Mouse (Mus musculus): ENCODE data around the gene Npl. TPM values are rescaled to one million over a fixed set of nuclear protein-coding genes. Genes with fewer than 3 reads are reported as not detected.
"Not testable (repeated sequence)": the region's sequence is repeated elsewhere in the genome, so short reads cannot be mapped to it uniquely, and the experiment has no call there.

Npl gene
- polyA plus RNA-seq, 1 experiment from 2014 or later = 9.8 TPM

DNA sequence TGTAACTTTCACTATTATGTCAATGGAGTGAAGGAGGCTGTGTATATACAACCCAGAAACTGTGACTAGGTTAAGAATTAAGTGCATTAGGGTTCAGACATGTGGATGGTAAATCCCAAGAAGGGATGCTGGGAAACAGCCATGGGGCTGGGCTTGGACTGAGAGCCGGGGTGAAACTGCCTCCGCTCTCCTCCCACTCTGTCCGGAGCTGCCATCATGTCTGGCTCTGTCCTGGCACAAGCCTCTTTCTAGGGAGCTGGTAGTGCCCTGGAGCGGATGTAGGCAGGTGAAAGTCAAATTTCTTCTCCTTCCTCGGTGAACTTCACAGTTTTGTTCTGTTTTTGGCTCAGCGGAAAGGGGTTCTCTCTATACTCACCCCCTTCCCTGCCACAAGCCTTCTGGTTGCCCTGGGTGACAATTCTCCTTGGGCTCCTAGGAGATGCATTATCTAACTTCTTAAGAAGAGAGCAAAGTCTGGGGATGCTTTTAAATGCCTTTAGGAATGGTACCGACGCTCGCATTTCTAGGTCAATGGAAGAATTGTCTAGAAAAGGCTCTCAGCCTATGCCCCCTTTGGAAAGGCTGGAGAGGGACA, 10.0 kb downstream of the Npl start:
- ATAC-seq (replicated peaks; ENCODE audit: insufficient number of reproducible peaks, low FRiP score, low TSS enrichment, low read depth) = no peak
- Histone ChIP-seq H3K4me2 (ENCODE audit: low read depth, low read length) (no peak overlapping the region), H3K27ac (replicated peaks; ENCODE audit: low read depth, low read length) (no peak overlapping the region), H3K9ac (replicated peaks; ENCODE audit: low read length) (no peak overlapping the region), H3K9me3 (replicated peaks; ENCODE audit: control insufficient read depth, low read length) (no peaks in the 10 kb centered on the region), H3K4me3 (ENCODE audit: low read depth, low read length) (no peak overlapping the region), H3K36me3 (replicated peaks; ENCODE audit: control insufficient read depth, insufficient read depth, low read depth, low read length) (no peaks in the 10 kb centered on the region), H3K4me1 (ENCODE audit: control insufficient read depth, insufficient read depth, low read length) (no peaks in the 10 kb centered on the region), H3K27me3 (ENCODE audit: control insufficient read depth, insufficient read depth, low read length) (no peaks in the 10 kb centered on the region)
- 74% methylated on average over 9 of the region's 9 CpGs for WGBS
- DNase-seq (ENCODE audit: low spot score) = no peak

DNA sequence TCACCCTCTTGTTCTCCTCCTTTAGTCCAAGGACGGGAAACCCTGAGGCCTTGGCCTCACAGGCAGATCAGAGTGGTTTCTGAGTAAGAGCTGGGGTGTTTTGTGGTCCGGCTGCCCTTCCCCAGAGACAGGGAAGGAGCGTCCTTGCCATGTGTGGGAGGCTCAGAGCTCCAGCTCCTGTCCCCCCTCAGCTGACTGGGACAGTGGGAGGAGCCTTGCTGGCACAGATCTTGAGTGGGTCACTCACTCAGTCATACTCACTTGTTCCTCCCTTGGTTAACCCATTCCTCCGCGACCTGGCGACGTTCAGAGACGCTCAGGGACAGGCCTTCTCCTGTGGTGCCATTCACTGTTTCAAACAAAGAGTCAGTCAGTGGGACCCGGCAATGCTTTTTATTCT, 14.2 kb downstream of the Npl start:
- Histone ChIP-seq H3K27me3 (ENCODE audit: control insufficient read depth, insufficient read depth, low read length) (no peaks in the 10 kb centered on the region), H3K4me3 (ENCODE audit: low read depth, low read length) (no peak overlapping the region), H3K27ac (replicated peaks; ENCODE audit: low read depth, low read length) (no peak overlapping the region), H3K9ac (replicated peaks; ENCODE audit: low read length) (no peak overlapping the region), H3K9me3 (replicated peaks; ENCODE audit: control insufficient read depth, low read length) (no peaks in the 10 kb centered on the region), H3K36me3 (replicated peaks; ENCODE audit: control insufficient read depth, insufficient read depth, low read depth, low read length) (no peaks in the 10 kb centered on the region), H3K4me1 (ENCODE audit: control insufficient read depth, insufficient read depth, low read length) (no peaks in the 10 kb centered on the region; the same call in 1 of the 2 replicates), H3K4me2 (ENCODE audit: low read depth, low read length) (no peak overlapping the region)
- DNase-seq (ENCODE audit: low spot score) = no peak
- 32% methylated on average over 9 of the region's 9 CpGs for WGBS
- no peak for ATAC-seq (replicated peaks; ENCODE audit: insufficient number of reproducible peaks, low FRiP score, low TSS enrichment, low read depth)

DNA sequence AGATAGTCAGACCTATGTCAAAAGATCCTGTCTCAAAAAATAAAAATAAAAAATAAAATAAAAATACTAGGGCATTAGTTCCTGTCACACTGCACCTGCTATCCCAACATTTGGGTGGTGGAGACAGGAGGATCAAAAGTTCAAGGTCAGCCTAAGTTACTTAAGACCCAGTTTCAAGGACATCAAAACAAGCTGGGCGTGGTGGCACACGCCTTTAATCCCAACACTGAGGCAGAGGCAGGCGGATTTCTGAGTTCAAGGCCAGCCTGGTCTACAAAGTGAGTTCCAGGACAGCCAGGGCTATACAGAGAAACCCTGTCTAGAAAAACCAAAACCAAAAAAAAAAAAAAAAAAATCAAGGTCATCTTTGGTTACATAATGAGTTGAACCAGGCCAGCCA, 16.9 kb downstream of the Npl start:
- H3K27ac ChIP-seq (replicated peaks; ENCODE audit: low read depth, low read length) = 0 out of 2 replicates have a peak overlapping the region, but pooled peaks have one; percentile 56
- 92% methylated on average over 3 of the region's 3 CpGs for WGBS
- H3K9ac ChIP-seq (replicated peaks; ENCODE audit: low read length) = not testable (repeated sequence)

DNA sequence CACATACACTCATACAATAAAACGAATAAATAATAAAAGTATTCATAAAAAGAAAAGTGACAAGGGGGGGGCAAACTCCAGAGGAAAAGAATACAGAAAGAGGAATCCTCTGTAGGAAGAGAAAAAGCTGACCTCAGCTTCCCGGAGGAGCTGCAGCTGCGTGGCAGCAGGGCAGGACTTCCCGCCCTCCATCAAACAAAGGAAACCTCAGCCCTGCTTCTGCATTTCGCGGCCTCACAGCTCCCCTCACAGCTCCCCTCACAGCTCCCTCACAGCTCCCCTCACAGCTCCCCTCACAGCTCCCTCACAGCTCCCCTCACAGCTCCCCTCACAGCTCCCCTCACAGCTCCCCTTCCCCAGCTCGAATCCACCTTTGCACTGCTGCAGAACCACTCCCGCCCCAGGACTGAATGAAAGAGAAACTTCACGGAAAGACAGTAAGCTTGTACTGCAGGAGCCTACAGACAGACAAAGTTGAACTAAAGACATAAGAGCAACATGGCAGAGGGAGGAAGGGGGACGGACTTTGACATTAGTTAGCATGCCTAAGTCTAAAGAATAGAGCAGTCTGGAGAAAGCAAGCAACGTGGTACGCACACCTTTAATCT, 17.5 kb downstream of the Npl start:
- H3K4me2 ChIP-seq (ENCODE audit: low read depth, low read length) = no peak overlapping the region; the same call in 1 of the 2 replicates
- ATAC-seq (replicated peaks; ENCODE audit: insufficient number of reproducible peaks, low FRiP score, low TSS enrichment, low read depth) (0 out of 2 replicates have a peak, but pooled peaks have one; percentile 18), DNase-seq (ENCODE audit: low spot score) (peak; percentile 76)
- no peaks in the 10 kb centered on the region; the same call in 1 of the 2 replicates for H3K4me1 ChIP-seq (ENCODE audit: control insufficient read depth, insufficient read depth, low read length)
- WGBS = 17% methylated on average over 12 of the region's 12 CpGs
- no peaks in the 10 kb centered on the region for H3K36me3 ChIP-seq (replicated peaks; ENCODE audit: control insufficient read depth, insufficient read depth, low read depth, low read length)
- peak overlapping the region; percentile 56; the same call in 1 of the 2 replicates for H3K27ac ChIP-seq (replicated peaks; ENCODE audit: low read depth, low read length)
- H3K4me3 ChIP-seq (ENCODE audit: low read depth, low read length) = no peak overlapping the region
- peak overlapping the region; percentile 68 for H3K9ac ChIP-seq (replicated peaks; ENCODE audit: low read length)
- no peaks in the 10 kb centered on the region for H3K27me3 ChIP-seq (ENCODE audit: control insufficient read depth, insufficient read depth, low read length)
- H3K9me3 ChIP-seq (replicated peaks; ENCODE audit: control insufficient read depth, low read length) = no peaks in the 10 kb centered on the region

More for the DNA sequence above, 16.9 kb downstream of the Npl start:
- H3K27me3 ChIP-seq (ENCODE audit: control insufficient read depth, insufficient read depth, low read length); H3K36me3 ChIP-seq (replicated peaks; ENCODE audit: control insufficient read depth, insufficient read depth, low read depth, low read length); H3K9me3 ChIP-seq (replicated peaks; ENCODE audit: control insufficient read depth, low read length); ATAC-seq (replicated peaks; ENCODE audit: insufficient number of reproducible peaks, low FRiP score, low TSS enrichment, low read depth); DNase-seq (ENCODE audit: low spot score); H3K4me2 ChIP-seq (ENCODE audit: low read depth, low read length); H3K4me3 ChIP-seq (ENCODE audit: low read depth, low read length); H3K4me1 ChIP-seq (ENCODE audit: control insufficient read depth, insufficient read depth, low read length): not testable (repeated sequence)

DNA sequence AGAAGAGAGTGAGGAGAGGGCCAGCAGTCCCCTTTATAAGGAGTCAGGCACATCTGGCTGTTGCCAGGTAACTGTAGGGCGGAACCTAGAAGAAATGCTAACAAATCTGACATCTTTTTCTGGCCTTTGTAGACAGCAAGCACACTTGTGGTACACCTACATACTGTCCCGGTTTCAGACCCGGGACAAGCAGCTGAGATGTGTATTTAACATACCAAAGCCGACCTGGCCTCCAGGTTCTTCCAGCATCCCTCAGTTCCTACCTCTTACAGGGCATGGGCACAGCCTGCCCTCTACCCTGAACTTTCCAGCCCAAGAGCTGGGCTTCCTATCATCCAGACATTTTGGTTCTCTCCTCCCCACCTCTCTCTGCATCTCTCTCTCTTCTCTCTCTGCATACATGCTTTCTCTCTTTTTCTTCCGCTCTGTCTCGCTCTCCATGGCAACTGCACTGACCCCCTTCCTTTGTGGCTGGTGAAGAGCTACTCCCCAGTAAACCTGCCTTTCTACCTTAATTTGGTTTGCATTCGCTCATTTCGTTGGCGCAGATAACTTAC, 18.1 kb downstream of the Npl start:
- Histone ChIP-seq H3K4me3 (ENCODE audit: low read depth, low read length) (no peak overlapping the region), H3K27ac (replicated peaks; ENCODE audit: low read depth, low read length) (no peak overlapping the region; the same call in 1 of the 2 replicates), H3K9me3 (replicated peaks; ENCODE audit: control insufficient read depth, low read length) (no peaks in the 10 kb centered on the region), H3K4me2 (ENCODE audit: low read depth, low read length) (no peak overlapping the region; the same call in 1 of the 2 replicates), H3K9ac (replicated peaks; ENCODE audit: low read length) (peak overlapping the region; percentile 68), H3K36me3 (replicated peaks; ENCODE audit: control insufficient read depth, insufficient read depth, low read depth, low read length) (no peaks in the 10 kb centered on the region), H3K27me3 (ENCODE audit: control insufficient read depth, insufficient read depth, low read length) (no peaks in the 10 kb centered on the region), H3K4me1 (ENCODE audit: control insufficient read depth, insufficient read depth, low read length) (no peaks in the 10 kb centered on the region; the same call in 1 of the 2 replicates)
- ATAC-seq (replicated peaks; ENCODE audit: insufficient number of reproducible peaks, low FRiP score, low TSS enrichment, low read depth) = 0 out of 2 replicates have a peak, but pooled peaks have one; percentile 27
- peak; percentile 22 for DNase-seq (ENCODE audit: low spot score)
- 27% methylated on average over 9 of the region's 9 CpGs for WGBS

DNA sequence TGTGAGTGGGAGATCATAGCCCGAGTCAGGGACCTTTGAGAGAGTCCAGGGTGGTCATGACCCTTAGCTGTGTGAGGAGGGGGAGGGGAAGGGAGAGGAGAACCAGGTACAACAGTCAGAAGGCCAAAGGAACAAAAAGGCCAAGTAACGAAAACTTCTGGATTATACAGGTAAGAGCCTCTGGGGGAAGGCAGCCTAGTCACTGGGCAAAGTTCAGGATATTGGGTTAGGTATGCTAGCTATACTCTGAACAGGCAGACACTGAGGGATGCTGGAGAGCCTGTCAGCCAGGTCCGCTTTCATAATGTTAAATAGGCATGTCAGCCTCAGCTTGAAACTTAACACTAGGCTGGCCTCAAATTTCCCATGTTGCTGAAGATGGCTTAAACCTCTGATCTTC, 27.7 kb downstream of the Npl start:
- no peak overlapping the region for H3K27ac ChIP-seq (replicated peaks; ENCODE audit: low read depth, low read length)
- no peak overlapping the region for H3K4me2 ChIP-seq (ENCODE audit: low read depth, low read length)
- 31% methylated on average over 3 of the region's 3 CpGs for WGBS
- no peaks in the 10 kb centered on the region for H3K27me3 ChIP-seq (ENCODE audit: control insufficient read depth, insufficient read depth, low read length)
- H3K9me3 ChIP-seq (replicated peaks; ENCODE audit: control insufficient read depth, low read length) = no peaks in the 10 kb centered on the region
- ATAC-seq (replicated peaks; ENCODE audit: insufficient number of reproducible peaks, low FRiP score, low TSS enrichment, low read depth) (no peak), DNase-seq (ENCODE audit: low spot score) (no peak)
- no peak overlapping the region for H3K4me3 ChIP-seq (ENCODE audit: low read depth, low read length)
- no peaks in the 10 kb centered on the region for H3K4me1 ChIP-seq (ENCODE audit: control insufficient read depth, insufficient read depth, low read length)
- no peak overlapping the region for H3K9ac ChIP-seq (replicated peaks; ENCODE audit: low read length)
- no peaks in the 10 kb centered on the region for H3K36me3 ChIP-seq (replicated peaks; ENCODE audit: control insufficient read depth, insufficient read depth, low read depth, low read length)

DNA sequence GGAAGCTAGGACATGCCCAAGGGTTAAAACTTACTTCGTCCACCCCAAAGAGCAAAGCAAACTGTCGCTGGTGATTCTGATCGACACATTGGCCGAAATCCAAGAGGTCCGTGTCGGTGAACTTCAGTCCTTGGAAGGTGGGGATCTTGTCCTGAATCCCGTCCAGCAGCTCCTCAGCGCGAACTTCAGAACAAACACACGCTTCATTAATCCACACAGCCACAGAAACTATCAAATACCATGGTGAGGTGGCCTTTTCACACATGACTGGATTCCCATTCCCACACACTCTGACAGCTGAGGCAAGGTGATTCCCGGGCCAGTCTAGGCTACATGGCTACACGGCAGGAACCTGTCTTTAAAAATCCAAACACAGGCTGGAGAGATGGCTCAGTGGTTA, 34.5 kb downstream of the Npl start:
- Histone ChIP-seq H3K27ac (replicated peaks; ENCODE audit: low read depth, low read length) (no peak overlapping the region), H3K4me3 (ENCODE audit: low read depth, low read length) (no peak overlapping the region), H3K36me3 (replicated peaks; ENCODE audit: control insufficient read depth, insufficient read depth, low read depth, low read length) (no peaks in the 10 kb centered on the region), H3K4me1 (ENCODE audit: control insufficient read depth, insufficient read depth, low read length) (no peaks in the 10 kb centered on the region), H3K9ac (replicated peaks; ENCODE audit: low read length) (no peak overlapping the region), H3K4me2 (ENCODE audit: low read depth, low read length) (no peak overlapping the region), H3K27me3 (ENCODE audit: control insufficient read depth, insufficient read depth, low read length) (no peaks in the 10 kb centered on the region), H3K9me3 (replicated peaks; ENCODE audit: control insufficient read depth, low read length) (no peaks in the 10 kb centered on the region)
- 91% methylated on average over 12 of the region's 12 CpGs for WGBS
- DNase-seq (ENCODE audit: low spot score) (no peak), ATAC-seq (replicated peaks; ENCODE audit: insufficient number of reproducible peaks, low FRiP score, low TSS enrichment, low read depth) (no peak)

Measured in embryonic facial prominence, embryonic 11.5 days (tissue).